Mouse (Mus musculus): ENCODE data around the gene Tmem121b. TPM values are rescaled to one million over a fixed set of nuclear protein-coding genes. Genes with fewer than 3 reads are reported as not detected.

Tmem121b gene
- polyA plus RNA-seq, 1 experiment = 0.14 TPM

DNA sequence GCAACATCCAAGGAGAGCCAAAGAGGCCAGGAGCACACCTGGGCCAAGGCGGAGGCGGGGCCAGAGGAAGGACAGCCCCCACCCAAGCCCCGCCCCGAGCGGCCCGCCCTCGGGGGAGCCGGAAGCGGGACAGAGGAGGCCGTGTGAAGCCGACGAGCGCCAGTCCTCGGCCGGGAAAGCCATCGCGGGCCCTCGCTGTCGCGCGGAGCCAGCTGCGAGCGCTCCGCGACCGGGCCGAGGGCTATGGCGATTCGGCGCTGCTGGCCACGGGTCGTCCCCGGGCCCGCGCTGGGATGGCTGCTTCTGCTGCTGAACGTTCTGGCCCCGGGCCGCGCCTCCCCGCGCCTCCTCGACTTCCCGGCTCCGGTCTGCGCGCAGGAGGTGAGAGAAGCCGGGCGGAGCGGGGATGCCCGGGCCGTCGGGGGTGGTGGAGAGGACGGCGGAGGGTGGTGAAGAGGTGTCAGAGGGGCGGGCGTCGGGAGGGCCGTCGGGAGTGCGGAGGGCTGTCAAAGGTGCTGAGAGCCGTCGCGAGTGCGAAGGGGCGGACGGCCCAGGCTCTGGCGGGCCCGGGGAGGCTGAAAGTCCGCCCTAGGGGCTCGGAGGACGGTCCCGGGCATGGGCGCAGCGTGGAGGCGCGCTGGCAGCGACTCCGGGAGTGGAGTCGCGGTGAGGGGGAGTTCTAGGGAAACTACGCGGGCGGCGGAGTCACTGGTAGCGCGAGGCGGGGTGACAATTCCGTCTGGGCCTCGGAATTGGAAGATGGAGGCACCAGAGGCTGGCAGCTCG is 30.3 kb downstream of the Tmem121b start, which contains the start of gene Il17ra:
Il17ra (plus strand) TSS at position 162 of the 786 bp plus-strand sequence.
- Histone ChIP-seq H3K27me3 (ENCODE audit: control insufficient read depth, insufficient read depth, low read length) (no peaks in the 10 kb centered on the region), H3K4me1 (ENCODE audit: control insufficient read depth, insufficient read depth, insufficient read length) (peaks cover 22% of the 10 kb centered on the region), H3K27ac (ENCODE audit: insufficient read depth, low read length) (peak within 1 kb of the TSS; percentile 98), H3K36me3 (ENCODE audit: control insufficient read depth, insufficient read depth, low read length) (no peaks in the 10 kb centered on the region), H3K4me3 (ENCODE audit: extremely low read depth, insufficient read depth, insufficient read length) (peak within 1 kb of the TSS; percentile 97)
- peak; percentile 61 to 87 for DNase-seq (ENCODE audit: low read depth in 1 of 2, low spot score in 2 of 2)
- under 1% methylated on average over 74 of the region's 90 CpGs for WGBS
- TF ChIP-seq CTCF (IDR thresholded peaks at IDR 0.05; ENCODE audit: extremely low read depth, insufficient read depth, insufficient read length, insufficient replicate concordance) (no peak), POLR2A (IDR thresholded peaks at IDR 0.05; ENCODE audit: low read depth, low read length) (peak; percentile 93)

DNA sequence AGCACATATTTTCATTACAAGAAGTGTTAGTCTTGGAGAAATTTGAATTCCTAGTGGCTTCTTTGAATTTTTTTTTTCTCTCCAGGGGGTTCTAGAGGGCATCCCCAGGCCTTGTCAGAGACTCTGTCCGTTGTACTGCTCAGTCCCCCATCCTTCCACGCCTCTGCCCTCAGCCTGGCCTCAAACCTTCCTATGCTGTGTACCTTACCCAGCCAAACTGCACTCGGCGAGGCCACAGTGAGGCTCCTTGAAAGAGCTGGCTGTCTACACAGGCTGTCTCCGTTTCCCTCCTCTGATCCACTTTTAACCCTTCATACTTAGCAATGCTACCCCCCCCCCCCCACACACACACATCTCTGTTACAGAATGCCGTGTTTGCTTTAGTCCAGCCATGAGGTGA is 31.4 kb downstream of the Tmem121b start:
- H3K4me1 ChIP-seq (ENCODE audit: control insufficient read depth, insufficient read depth, insufficient read length) = peaks cover 14% of the 10 kb centered on the region
- H3K4me3 ChIP-seq (ENCODE audit: extremely low read depth, insufficient read depth, insufficient read length) = no peak overlapping the region
- no peak for TF ChIP-seq CTCF (IDR thresholded peaks at IDR 0.05; ENCODE audit: extremely low read depth, insufficient read depth, insufficient read length, insufficient replicate concordance)
- no peak for TF ChIP-seq POLR2A (IDR thresholded peaks at IDR 0.05; ENCODE audit: low read depth, low read length)
- H3K36me3 ChIP-seq (ENCODE audit: control insufficient read depth, insufficient read depth, low read length) = no peaks in the 10 kb centered on the region
- H3K27ac ChIP-seq (ENCODE audit: insufficient read depth, low read length) = no peak overlapping the region
- no peak for DNase-seq (ENCODE audit: low read depth in 1 of 2, low spot score in 2 of 2)
- H3K27me3 ChIP-seq (ENCODE audit: control insufficient read depth, insufficient read depth, low read length) = no peaks in the 10 kb centered on the region
- 75% methylated on average over 6 of the region's 6 CpGs for WGBS

DNA sequence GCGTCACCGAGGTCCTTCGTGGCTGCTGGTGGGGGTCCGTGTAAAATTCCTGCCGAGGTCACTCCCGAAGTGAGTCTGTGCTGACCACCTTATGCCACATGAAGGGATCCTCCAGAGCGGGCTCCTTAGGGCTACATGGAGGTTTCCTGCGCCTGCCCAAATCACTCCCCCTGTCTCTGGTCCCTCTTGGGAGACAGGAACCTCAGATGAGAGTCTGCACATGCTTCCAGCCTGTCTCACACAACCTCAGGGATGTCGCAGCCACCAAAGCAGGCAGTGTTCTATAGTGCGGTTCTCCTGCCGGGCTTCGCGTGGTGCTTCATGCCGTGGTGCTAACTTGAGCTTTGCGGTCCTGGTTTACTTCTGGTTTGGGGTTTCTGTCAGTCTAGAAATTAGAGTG is 32.4 kb downstream of the Tmem121b start:
- TF ChIP-seq POLR2A (IDR thresholded peaks at IDR 0.05; ENCODE audit: low read depth, low read length) = no peak
- TF ChIP-seq CTCF (IDR thresholded peaks at IDR 0.05; ENCODE audit: extremely low read depth, insufficient read depth, insufficient read length, insufficient replicate concordance) = no peak
- no peaks in the 10 kb centered on the region for H3K27me3 ChIP-seq (ENCODE audit: control insufficient read depth, insufficient read depth, low read length)
- no peaks in the 10 kb centered on the region for H3K36me3 ChIP-seq (ENCODE audit: control insufficient read depth, insufficient read depth, low read length)
- DNase-seq (ENCODE audit: low read depth in 1 of 2, low spot score in 2 of 2) = no peak
- H3K27ac ChIP-seq (ENCODE audit: insufficient read depth, low read length) = no peak overlapping the region
- H3K4me1 ChIP-seq (ENCODE audit: control insufficient read depth, insufficient read depth, insufficient read length) = peaks cover 6% of the 10 kb centered on the region
- H3K4me3 ChIP-seq (ENCODE audit: extremely low read depth, insufficient read depth, insufficient read length) = no peak overlapping the region
- 87% methylated on average over 15 of the region's 15 CpGs for WGBS

DNA sequence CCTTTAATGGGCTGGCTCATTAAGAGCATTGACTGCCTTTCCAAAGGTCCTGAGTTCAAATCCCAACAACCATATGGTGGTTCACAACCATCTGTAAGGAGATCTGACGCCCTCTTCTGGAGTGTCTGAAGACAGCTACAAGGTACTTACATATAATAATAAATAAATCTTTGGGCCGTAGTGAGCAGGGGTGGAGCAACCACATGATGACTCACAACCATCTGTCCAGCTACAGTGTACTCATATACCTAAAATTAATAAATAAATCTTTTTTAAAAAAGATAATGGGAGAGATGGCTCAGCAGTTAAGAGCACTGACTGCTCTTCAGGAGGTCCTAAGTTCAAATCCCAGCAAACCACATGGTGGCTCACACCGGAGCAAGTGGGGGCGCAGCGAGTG is 35.9 kb downstream of the Tmem121b start:
- no peaks in the 10 kb centered on the region for H3K36me3 ChIP-seq (ENCODE audit: control insufficient read depth, insufficient read depth, low read length)
- no peaks in the 10 kb centered on the region for H3K27me3 ChIP-seq (ENCODE audit: control insufficient read depth, insufficient read depth, low read length)
- DNase-seq (ENCODE audit: low read depth in 1 of 2, low spot score in 2 of 2) = no peak
- no peak overlapping the region for H3K27ac ChIP-seq (ENCODE audit: insufficient read depth, low read length)
- 87% methylated on average over 5 of the region's 5 CpGs for WGBS
- TF ChIP-seq CTCF (IDR thresholded peaks at IDR 0.05; ENCODE audit: extremely low read depth, insufficient read depth, insufficient read length, insufficient replicate concordance) (no peak), POLR2A (IDR thresholded peaks at IDR 0.05; ENCODE audit: low read depth, low read length) (no peak)
- no peak overlapping the region for H3K4me3 ChIP-seq (ENCODE audit: extremely low read depth, insufficient read depth, insufficient read length)
- peaks cover 8% of the 10 kb centered on the region; the same call in 1 of the 2 replicates for H3K4me1 ChIP-seq (ENCODE audit: control insufficient read depth, insufficient read depth, insufficient read length)

DNA sequence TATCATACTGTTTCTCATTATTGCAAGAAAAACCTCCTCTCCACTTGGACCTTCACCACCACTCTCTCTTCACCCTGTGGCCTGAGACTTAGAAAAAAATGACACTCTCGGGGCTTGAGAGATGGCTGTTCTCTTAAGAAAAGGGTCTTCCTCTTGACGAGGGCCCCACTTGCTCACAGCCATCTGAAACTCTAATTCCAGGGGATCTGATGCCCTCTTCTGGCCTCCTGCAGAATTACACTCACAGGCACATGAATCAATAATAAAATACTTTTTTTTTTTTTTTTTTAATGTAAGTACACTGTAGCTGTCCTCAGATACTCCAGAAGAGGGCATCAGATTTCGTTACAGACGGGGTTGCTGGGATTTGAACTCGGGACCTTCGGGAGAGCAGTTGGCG is 36.5 kb downstream of the Tmem121b start:
- Histone ChIP-seq H3K27me3 (ENCODE audit: control insufficient read depth, insufficient read depth, low read length) (no peaks in the 10 kb centered on the region), H3K36me3 (ENCODE audit: control insufficient read depth, insufficient read depth, low read length) (no peaks in the 10 kb centered on the region), H3K4me3 (ENCODE audit: extremely low read depth, insufficient read depth, insufficient read length) (no peak overlapping the region), H3K4me1 (ENCODE audit: control insufficient read depth, insufficient read depth, insufficient read length) (peaks cover 11% of the 10 kb centered on the region; the same call in 1 of the 2 replicates), H3K27ac (ENCODE audit: insufficient read depth, low read length) (no peak overlapping the region)
- DNase-seq (ENCODE audit: low read depth in 1 of 2, low spot score in 2 of 2) = no peak
- 72% methylated on average over 7 of the region's 7 CpGs for WGBS
- TF ChIP-seq POLR2A (IDR thresholded peaks at IDR 0.05; ENCODE audit: low read depth, low read length) (no peak), CTCF (IDR thresholded peaks at IDR 0.05; ENCODE audit: extremely low read depth, insufficient read depth, insufficient read length, insufficient replicate concordance) (no peak)

DNA sequence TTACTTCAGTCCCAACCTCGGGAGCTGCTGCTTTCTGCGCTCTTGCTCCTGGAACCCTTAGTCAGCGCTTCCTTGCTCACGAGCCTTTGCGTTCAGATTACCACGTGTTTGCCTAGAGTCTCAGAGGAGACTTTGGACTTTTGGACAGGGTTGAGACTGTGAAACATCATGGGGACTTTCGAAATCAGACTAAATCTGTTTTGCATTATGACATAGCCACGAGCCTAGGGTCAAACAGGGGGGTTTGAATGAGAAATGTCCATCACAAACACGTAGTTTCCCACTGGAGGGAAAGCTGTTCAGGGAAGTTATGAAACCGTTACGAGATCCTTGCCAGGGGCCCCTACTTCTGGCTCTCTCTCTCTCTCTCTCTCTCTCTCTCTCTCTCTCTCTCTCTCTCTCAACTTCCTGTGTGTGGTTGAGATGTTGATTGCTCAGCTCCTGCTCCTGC is 39.0 kb downstream of the Tmem121b start:
- no peak for DNase-seq (ENCODE audit: low read depth in 1 of 2, low spot score in 2 of 2)
- no peak overlapping the region for H3K4me3 ChIP-seq (ENCODE audit: extremely low read depth, insufficient read depth, insufficient read length)
- WGBS = 18% methylated on average over 11 of the region's 11 CpGs
- no peaks in the 10 kb centered on the region for H3K27me3 ChIP-seq (ENCODE audit: control insufficient read depth, insufficient read depth, low read length)
- H3K36me3 ChIP-seq (ENCODE audit: control insufficient read depth, insufficient read depth, low read length) = no peaks in the 10 kb centered on the region
- peaks cover 11% of the 10 kb centered on the region; the same call in 1 of the 2 replicates for H3K4me1 ChIP-seq (ENCODE audit: control insufficient read depth, insufficient read depth, insufficient read length)
- TF ChIP-seq CTCF (IDR thresholded peaks at IDR 0.05; ENCODE audit: extremely low read depth, insufficient read depth, insufficient read length, insufficient replicate concordance) (no peak), POLR2A (IDR thresholded peaks at IDR 0.05; ENCODE audit: low read depth, low read length) (no peak)
- no peak overlapping the region for H3K27ac ChIP-seq (ENCODE audit: insufficient read depth, low read length)

DNA sequence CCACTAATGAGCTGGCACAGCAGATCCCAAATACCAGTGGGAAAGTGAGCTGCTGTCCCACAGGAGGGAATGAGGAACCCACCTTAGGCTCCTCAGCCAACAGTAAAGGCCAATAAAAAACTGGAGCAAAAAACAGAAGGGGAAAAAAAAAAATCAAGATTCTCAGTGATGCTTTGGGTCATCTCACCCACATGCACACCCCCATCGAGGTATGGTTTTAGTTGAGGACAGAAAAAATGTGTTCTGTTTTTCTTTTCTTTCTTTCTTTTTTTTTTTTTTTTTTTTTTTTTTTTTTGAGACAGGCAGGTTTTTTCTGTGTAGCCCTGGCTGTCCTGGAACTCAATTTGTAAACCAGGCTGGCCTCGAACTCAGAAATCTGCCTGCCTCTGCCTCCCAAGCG is 40.1 kb downstream of the Tmem121b start:
- Histone ChIP-seq H3K36me3 (ENCODE audit: control insufficient read depth, insufficient read depth, low read length) (no peaks in the 10 kb centered on the region), H3K27ac (ENCODE audit: insufficient read depth, low read length) (no peak overlapping the region), H3K4me1 (ENCODE audit: control insufficient read depth, insufficient read depth, insufficient read length) (peaks cover 11% of the 10 kb centered on the region; the same call in 1 of the 2 replicates), H3K27me3 (ENCODE audit: control insufficient read depth, insufficient read depth, low read length) (no peaks in the 10 kb centered on the region), H3K4me3 (ENCODE audit: extremely low read depth, insufficient read depth, insufficient read length) (no peak overlapping the region)
- no peak for DNase-seq (ENCODE audit: low read depth in 1 of 2, low spot score in 2 of 2)
- no peak for TF ChIP-seq POLR2A (IDR thresholded peaks at IDR 0.05; ENCODE audit: low read depth, low read length)
- no peak for TF ChIP-seq CTCF (IDR thresholded peaks at IDR 0.05; ENCODE audit: extremely low read depth, insufficient read depth, insufficient read length, insufficient replicate concordance)
- 86% methylated on average over 3 of the region's 3 CpGs for WGBS
